In the genomic region with DNA sequence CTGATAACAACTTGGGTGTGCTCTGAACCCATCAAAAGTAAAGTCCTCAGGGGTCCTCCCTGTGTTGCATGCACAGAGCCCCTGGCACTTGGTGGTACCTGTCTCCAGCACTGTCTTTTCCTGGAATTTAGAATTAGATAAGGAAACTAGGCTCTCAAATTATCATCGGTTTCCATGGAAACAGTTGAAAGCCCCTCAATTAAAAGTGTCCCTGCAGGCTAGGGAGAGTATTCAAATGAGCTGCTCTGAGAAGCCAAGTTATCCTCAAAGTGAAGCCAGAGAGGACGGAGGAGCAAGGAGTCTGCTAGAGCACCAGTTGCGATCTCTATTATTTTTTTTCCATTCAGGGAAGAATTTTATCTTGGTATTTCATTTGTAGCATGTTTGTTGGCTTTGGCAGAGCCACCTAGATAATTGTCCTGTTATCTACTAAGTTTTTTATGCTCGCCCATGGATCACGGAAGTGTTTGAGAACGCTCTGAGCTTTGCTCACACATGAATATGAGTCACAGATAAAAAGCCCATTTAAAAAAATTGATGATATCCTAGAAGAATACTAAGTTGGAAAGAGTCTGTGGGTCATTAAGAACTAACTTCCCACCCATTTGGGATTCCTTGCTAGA, we compare ENCODE assay signal across 12 mouse cellular contexts.
DNase-seq lines count a peak whose midpoint lies in the region; ATAC-seq lines count a peak whose summit lies in the region.
"Had no signal": no experiment of that assay in that cellular context is flagged by ENCODE, and none has a peak within 500 bp of the region (broad histone marks: within the 10 kb centered on the region; RNA-seq: fewer than 3 reads in every experiment).

No protein-coding gene starts in this region.

- WGBS in heart, embryonic 11.5 days (ENCODE audit: insufficient replicate concordance), result 41% methylated on average over 6 of the region's 6 CpGs
- 80% methylated on average over 6 of the region's 6 CpGs for WGBS in neural tube, embryonic 14.5 days
- WGBS in neural tube, embryonic 15.5 days, result 72% methylated on average over 6 of the region's 6 CpGs
- 74% methylated on average over 6 of the region's 6 CpGs for WGBS in hindbrain, embryonic 13.5 days

- peak; percentile 20 to 28 for DNase-seq in heart, adult 9 months (ENCODE audit: low spot score in 2 of 2)
- DNase-seq in kidney, postnatal 36 days, result no peak
- DNase-seq in left cerebral cortex, postnatal 14 days (ENCODE audit: low spot score in 2 of 2), result no peak
- DNase-seq: cerebellum, adult 2 months; kidney, postnatal 25 days; liver had no signal

- intact Hi-C loops in left cerebral cortex, postnatal 14 days (cut with DNase I), result no loop called here

- H3K27me3 ChIP-seq in heart, embryonic 11.5 days (ENCODE audit: control insufficient read depth, insufficient read depth, low read length), result no peaks in the 10 kb centered on the region
- no peaks in the 10 kb centered on the region for H3K27me3 ChIP-seq in neural tube, embryonic 14.5 days (ENCODE audit: control insufficient read depth, insufficient read depth, low read length)
- H3K27me3 ChIP-seq in neural tube, embryonic 15.5 days (replicated peaks), result no peaks in the 10 kb centered on the region
- H3K27me3 ChIP-seq in hindbrain, embryonic 13.5 days, result no peaks in the 10 kb centered on the region

- H3K4me1 ChIP-seq in heart, embryonic 11.5 days (ENCODE audit: control insufficient read depth, insufficient read depth, low read length), result no peaks in the 10 kb centered on the region; the same call in 1 of the 2 replicates
- H3K4me1 ChIP-seq in neural tube, embryonic 14.5 days (ENCODE audit: control insufficient read depth, insufficient read depth, low read length), result no peaks in the 10 kb centered on the region
- peaks cover 10% of the 10 kb centered on the region for H3K4me1 ChIP-seq in neural tube, embryonic 15.5 days
- H3K4me1 ChIP-seq in hindbrain, embryonic 13.5 days (replicated peaks), result peaks cover 23% of the 10 kb centered on the region

- H3K4me2 ChIP-seq in heart, embryonic 11.5 days, result no peak overlapping the region
- H3K4me2 ChIP-seq in neural tube, embryonic 14.5 days (ENCODE audit: low read depth, low read length), result no peak overlapping the region
- H3K4me2 ChIP-seq in neural tube, embryonic 15.5 days, result no peak overlapping the region
- H3K4me2 ChIP-seq in hindbrain, embryonic 13.5 days, result no peak overlapping the region

- no peak overlapping the region for H3K27ac ChIP-seq in heart, embryonic 11.5 days (ENCODE audit: low read depth, low read length)
- H3K27ac ChIP-seq in neural tube, embryonic 14.5 days (ENCODE audit: low read depth, low read length), result no peak overlapping the region
- H3K27ac ChIP-seq in neural tube, embryonic 15.5 days (replicated peaks), result no peak overlapping the region
- no peak overlapping the region for H3K27ac ChIP-seq in hindbrain, embryonic 13.5 days
- H3K27ac ChIP-seq: embryonic facial prominence, embryonic 10.5 days; left cerebral cortex, adult 2 months had no signal

- H3K4me3 ChIP-seq in heart, embryonic 11.5 days (ENCODE audit: low read depth, low read length), result no peak overlapping the region
- no peak overlapping the region for H3K4me3 ChIP-seq in neural tube, embryonic 14.5 days (ENCODE audit: low read depth, low read length)
- H3K4me3 ChIP-seq in neural tube, embryonic 15.5 days (replicated peaks), result no peak overlapping the region
- no peak overlapping the region for H3K4me3 ChIP-seq in hindbrain, embryonic 13.5 days
- H3K4me3 ChIP-seq: embryonic facial prominence, embryonic 10.5 days; left cerebral cortex, adult 2 months had no signal

- no peak for ATAC-seq in heart, embryonic 11.5 days (replicated peaks; ENCODE audit: insufficient number of reproducible peaks, low FRiP score, low TSS enrichment)
- peak; percentile 39; the same call in 1 of the 2 replicates for ATAC-seq in neural tube, embryonic 14.5 days (ENCODE audit: low read depth)
- ATAC-seq in neural tube, embryonic 15.5 days (ENCODE audit: low FRiP score), result no peak
- peak; percentile 37; the same call in 1 of the 2 replicates for ATAC-seq in hindbrain, embryonic 13.5 days (ENCODE audit: low FRiP score)

- H3K9ac ChIP-seq in heart, embryonic 11.5 days (ENCODE audit: low read depth, low read length), result no peak overlapping the region
- no peak overlapping the region for H3K9ac ChIP-seq in neural tube, embryonic 14.5 days (replicated peaks; ENCODE audit: low read depth, low read length)
- no peak overlapping the region for H3K9ac ChIP-seq in neural tube, embryonic 15.5 days (replicated peaks)
- H3K9ac ChIP-seq in hindbrain, embryonic 13.5 days, result no peak overlapping the region

- no peaks in the 10 kb centered on the region for H3K9me3 ChIP-seq in heart, embryonic 11.5 days (replicated peaks; ENCODE audit: control insufficient read depth, low read length)
- no peaks in the 10 kb centered on the region for H3K9me3 ChIP-seq in neural tube, embryonic 14.5 days (ENCODE audit: control insufficient read depth, low read length)
- no peaks in the 10 kb centered on the region for H3K9me3 ChIP-seq in neural tube, embryonic 15.5 days (replicated peaks)
- no peaks in the 10 kb centered on the region for H3K9me3 ChIP-seq in hindbrain, embryonic 13.5 days
- H3K9me3 ChIP-seq: embryonic facial prominence, embryonic 10.5 days had no signal

- H3K36me3 ChIP-seq in heart, embryonic 11.5 days (ENCODE audit: control insufficient read depth, insufficient read depth, low read length), result no peaks in the 10 kb centered on the region
- H3K36me3 ChIP-seq in neural tube, embryonic 14.5 days (ENCODE audit: control insufficient read depth, insufficient read depth, low read length), result no peaks in the 10 kb centered on the region
- no peaks in the 10 kb centered on the region; the same call in 1 of the 2 replicates for H3K36me3 ChIP-seq in neural tube, embryonic 15.5 days
- peaks cover 13% of the 10 kb centered on the region for H3K36me3 ChIP-seq in hindbrain, embryonic 13.5 days

Comparison
In these comparisons a context has a peak if more than half of its experiments do, and no peak if none do; other contexts are left out.
1. ATAC-seq: peak in neural tube, embryonic 14.5 days (single experiment) and hindbrain, embryonic 13.5 days (single experiment); none in heart, embryonic 11.5 days (single experiment) and neural tube, embryonic 15.5 days (single experiment).
2. DNase-seq: peak in heart, adult 9 months (2 of 2); none in kidney, postnatal 36 days (0 of 2) and left cerebral cortex, postnatal 14 days (0 of 2).